Mouse (Mus musculus) liver, postnatal 0 days (tissue): ENCODE data around the gene Gm5294.

Source experiments
- CTCF ChIP-seq: sonication (generic); IDR thresholded peaks from 2 replicates; pipeline ENCODE4 v1.5.1; 2016; ENCODE audit warnings: antibody characterized with exemption, low read depth
- EP300 ChIP-seq: IDR thresholded peaks from 2 replicates; pipeline ENCODE4 v1.6.1; 2016; ENCODE audit warnings: antibody characterized with exemption, low read depth, mild to moderate bottlenecking

GRCm38 (mm10) chr5:138863681-138864146 lies 43.8 kb downstream of the Gm5294 start:
- TF ChIP-seq CTCF, result no peak
- no peak for TF ChIP-seq EP300
